Mouse (Mus musculus) CD8-positive naive resting alpha-beta T cell, adult 57 days (primary cell): ENCODE measurements around the gene Scd4. TPM values are rescaled to one million over a fixed set of nuclear protein-coding genes. Genes with fewer than 3 reads are reported as not detected.

Experiments used
- total RNA-seq: library from RNA; stranded (reverse); gene quantifications from one replicate; pipeline ENCODE4 v1.2.4, GENCODE M21; 2023

The Scd4 gene
- 1.2 TPM for total RNA-seq

GRCm38 (mm10) chr19:44332833-44333623, at the start of gene Scd4:
Gene Scd4, plus strand, starts transcription at chr19:44333092.

DNA sequence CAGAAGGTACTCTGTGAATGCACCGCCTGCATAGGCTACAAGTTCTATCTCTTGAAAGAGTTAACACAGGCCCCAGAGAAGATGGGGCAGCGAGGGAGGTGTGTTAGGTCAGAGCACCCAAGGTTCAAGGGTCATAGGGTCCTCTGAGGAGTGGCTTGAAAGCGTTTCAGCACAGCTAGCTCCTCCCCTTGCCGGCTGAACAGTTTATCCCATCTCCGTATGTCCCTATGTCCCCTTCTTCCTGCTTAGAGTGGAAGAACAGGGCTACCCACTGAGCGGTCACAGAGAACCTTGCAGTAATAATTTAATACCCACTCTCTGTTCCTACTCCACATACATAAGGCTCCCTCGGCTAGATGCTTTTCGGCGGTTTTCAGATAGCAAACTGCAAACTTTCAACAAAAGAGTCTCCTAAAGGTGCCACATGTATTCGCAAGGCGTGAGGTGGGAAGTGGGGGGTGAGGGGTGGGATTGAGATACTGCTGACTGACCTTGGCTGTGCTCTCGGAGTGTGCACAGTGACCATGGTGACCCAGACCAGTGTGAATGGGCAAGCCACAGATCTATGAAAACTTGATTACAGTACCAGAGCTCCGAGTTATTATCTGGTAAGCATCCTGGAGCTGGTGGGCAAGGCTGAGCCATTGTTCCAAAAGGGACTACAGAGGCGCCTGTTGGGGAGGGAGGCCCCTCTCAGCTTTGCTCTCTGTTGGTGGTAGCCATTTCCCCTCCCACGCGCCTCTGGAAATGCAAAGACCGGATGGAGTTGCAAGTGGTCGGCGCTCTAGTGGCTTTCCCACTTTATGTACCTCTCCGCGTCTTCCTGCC, 39.7 kb upstream of the Scd4 start, which contains the start of gene Scd2:
Gene Scd2 (plus strand): TSS at position 734 of the 828 bp plus-strand sequence.

Other genes with a start within 250 kb of the Scd4 start
- 65.2 TPM for gene Chuk, start 225.6 kb upstream of the Scd4 start, total RNA-seq
- 28.9 TPM for gene Cwf19l1, start 197.2 kb upstream of the Scd4 start, total RNA-seq
- 53.4 TPM for gene Bloc1s2, start 186.6 kb upstream of the Scd4 start, total RNA-seq
- not detected for gene Pkd2l1, start 140.7 kb upstream of the Scd4 start, total RNA-seq
- not detected for gene Scd3, start 129.8 kb upstream of the Scd4 start, total RNA-seq
- gene Scd2, start 39.4 kb upstream of the Scd4 start, total RNA-seq = 16.4 TPM
- 52.4 TPM for gene Scd1, start 74.8 kb downstream of the Scd4 start, total RNA-seq
- not detected for gene Wnt8b, start 160.4 kb downstream of the Scd4 start, total RNA-seq
- 2.8 TPM for gene Sec31b, start 212.8 kb downstream of the Scd4 start, total RNA-seq
- not detected for gene Gm20538, start 219.7 kb downstream of the Scd4 start, total RNA-seq
- 98.9 TPM for gene Ndufb8, start 222.3 kb downstream of the Scd4 start, total RNA-seq
- 48.0 TPM for gene Hif1an, start 229.8 kb downstream of the Scd4 start, total RNA-seq